Mouse (Mus musculus) cerebellum, postnatal 36 days (tissue): ENCODE measurements around the gene Nectin1.
A peak's percentile ranks its signal among the peaks of the same experiment; 100 is the strongest.

ENCODE experiments used
- DNase-seq, 2 experiments: peaks; one replicate each; pipeline ENCODE4 v3.0.0; 2021 to 2022; ENCODE audit warnings: mixed read lengths in 2 of 2

The Nectin1 gene

GRCm38 (mm10) chr9:43768779-43769178 is 25.0 kb downstream of the Nectin1 start:
- no peak for DNase-seq

- DNase-seq: no peak
Measured at GRCm38 (mm10) chr9:43769228-43769627, 25.4 kb downstream of the Nectin1 start.

- no peak for DNase-seq
Measured at GRCm38 (mm10) chr9:43769940-43770339, 26.2 kb downstream of the Nectin1 start.

- no peak for DNase-seq
Measured at GRCm38 (mm10) chr9:43771041-43771440, 27.3 kb downstream of the Nectin1 start.

- DNase-seq: no peak
Measured at GRCm38 (mm10) chr9:43772460-43772859, 28.7 kb downstream of the Nectin1 start.

DNA sequence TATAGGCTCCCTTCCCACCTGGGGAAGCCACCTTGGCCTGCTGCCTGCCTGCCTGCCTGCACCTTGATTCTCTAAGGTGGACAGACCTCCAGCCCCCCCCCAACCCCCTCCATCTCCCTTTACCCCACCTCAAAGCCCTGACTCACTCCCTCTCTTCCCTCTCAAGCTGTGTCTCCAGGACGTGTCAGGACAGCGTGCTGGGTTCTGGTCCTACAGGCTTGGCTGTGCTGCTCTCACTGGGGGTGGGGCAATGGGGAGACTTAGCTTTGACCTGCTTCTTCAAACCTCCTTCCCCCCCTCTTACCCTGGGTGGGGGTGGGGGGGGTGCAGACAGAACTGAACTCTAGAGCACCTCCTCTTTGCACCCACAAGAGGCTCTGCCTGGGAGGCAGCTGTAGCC is 29.7 kb downstream of the Nectin1 start:
- DNase-seq: no peak

DNA sequence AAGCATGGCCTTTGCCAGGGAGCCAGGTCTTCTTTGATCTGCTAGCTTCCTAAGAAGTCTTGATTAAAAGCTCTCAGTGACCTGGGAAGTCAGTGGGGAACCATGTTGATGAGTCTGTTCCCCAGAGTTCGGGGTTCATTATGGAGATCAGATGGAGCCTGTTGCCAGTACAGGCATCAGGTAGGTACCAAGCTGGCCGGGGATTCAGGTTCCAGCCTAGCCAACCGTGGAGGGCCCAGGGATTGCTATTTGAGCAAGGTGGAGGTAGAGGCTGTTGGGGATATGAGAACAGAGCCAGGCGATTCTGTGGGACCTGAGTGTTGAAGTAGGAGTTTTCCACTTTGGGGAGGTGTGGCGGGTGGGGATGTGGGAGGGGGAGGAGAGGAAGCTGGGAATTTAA is 30.6 kb downstream of the Nectin1 start:
- DNase-seq: no peak

- DNase-seq: no peak
Measured at GRCm38 (mm10) chr9:43776231-43776630, 32.4 kb downstream of the Nectin1 start.

DNA sequence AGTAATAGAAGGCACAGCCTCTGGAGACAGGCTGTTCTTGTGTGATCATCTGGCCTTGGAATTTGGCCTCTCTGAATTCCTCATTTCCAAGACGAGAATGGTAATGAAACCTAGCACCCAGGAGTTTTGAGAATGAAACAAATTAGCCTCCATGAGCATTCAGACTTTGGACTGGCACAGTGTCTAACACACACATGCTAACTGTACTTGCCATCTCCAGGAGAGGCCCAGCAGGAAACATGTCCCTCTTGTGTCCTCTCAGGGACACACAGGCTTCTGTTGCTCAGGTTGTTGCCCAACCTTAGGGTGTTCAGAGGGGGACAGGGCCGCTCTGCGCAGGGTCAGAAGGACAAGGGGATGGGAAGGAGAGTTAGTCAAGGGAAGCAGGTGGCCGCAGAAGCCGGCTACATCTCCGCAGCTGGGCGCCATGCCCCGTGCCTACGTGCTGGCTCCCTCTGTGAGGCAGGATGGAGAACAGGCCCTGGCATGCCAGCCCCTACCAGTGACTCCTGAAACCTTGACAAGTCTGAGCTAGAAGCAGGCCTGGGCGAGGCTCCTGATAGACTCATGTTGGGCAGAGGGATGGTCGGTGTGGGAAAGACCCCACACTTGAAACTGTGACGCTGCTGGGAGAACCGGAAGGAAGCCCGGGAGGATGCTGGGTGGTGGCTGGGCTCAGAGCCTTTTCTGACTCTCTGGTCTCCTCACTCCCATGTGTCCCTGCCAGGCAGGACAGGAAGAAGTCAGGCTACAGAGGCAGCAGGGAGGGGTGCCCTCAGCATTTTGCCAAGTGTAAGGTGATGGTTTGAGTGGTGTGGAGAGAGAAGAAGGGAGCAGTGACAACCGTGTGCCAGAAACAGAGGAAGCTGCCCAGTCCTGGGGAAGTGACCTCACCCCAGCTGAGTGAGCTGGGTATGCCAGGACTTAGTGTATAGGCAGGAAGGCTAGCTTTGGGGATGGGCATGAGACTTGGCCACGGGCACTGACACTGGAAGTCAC is 33.9 kb downstream of the Nectin1 start:
- peak; percentile 51 for DNase-seq

- no peak for DNase-seq
Measured at GRCm38 (mm10) chr9:43780883-43781282, 37.1 kb downstream of the Nectin1 start.

GRCm38 (mm10) chr9:43782401-43782800 is 38.6 kb downstream of the Nectin1 start:
- no peak for DNase-seq

GRCm38 (mm10) chr9:43783959-43784358 is 40.2 kb downstream of the Nectin1 start:
- no peak for DNase-seq

GRCm38 (mm10) chr9:43784841-43785240 is 41.1 kb downstream of the Nectin1 start:
- DNase-seq: no peak

DNA sequence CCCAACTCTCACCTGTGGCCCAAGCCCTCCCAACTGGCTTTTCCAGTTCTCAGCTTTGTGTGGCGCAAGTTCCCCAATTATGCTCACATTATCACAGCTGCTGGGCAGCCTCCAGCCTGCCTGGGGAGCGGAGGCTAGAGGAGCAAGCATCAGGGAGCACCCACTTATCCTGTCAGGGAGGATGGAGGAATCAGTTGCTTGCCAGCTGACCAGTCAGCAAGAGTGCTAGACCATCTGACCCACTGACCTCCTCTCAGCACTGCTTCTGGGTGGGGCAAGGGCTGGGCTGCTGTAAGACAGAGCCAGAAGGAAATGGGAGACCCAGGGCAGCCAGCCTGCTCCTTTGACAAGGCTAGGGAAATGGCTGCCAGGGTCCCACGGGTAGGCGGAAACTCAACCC is 43.8 kb downstream of the Nectin1 start:
- no peak for DNase-seq

- DNase-seq: no peak
Measured at GRCm38 (mm10) chr9:43792681-43793080, 48.9 kb downstream of the Nectin1 start.

- DNase-seq: no peak
Measured at GRCm38 (mm10) chr9:43793411-43793810, 49.6 kb downstream of the Nectin1 start.

GRCm38 (mm10) chr9:43796031-43796430 is 52.2 kb downstream of the Nectin1 start:
- DNase-seq: no peak

DNA sequence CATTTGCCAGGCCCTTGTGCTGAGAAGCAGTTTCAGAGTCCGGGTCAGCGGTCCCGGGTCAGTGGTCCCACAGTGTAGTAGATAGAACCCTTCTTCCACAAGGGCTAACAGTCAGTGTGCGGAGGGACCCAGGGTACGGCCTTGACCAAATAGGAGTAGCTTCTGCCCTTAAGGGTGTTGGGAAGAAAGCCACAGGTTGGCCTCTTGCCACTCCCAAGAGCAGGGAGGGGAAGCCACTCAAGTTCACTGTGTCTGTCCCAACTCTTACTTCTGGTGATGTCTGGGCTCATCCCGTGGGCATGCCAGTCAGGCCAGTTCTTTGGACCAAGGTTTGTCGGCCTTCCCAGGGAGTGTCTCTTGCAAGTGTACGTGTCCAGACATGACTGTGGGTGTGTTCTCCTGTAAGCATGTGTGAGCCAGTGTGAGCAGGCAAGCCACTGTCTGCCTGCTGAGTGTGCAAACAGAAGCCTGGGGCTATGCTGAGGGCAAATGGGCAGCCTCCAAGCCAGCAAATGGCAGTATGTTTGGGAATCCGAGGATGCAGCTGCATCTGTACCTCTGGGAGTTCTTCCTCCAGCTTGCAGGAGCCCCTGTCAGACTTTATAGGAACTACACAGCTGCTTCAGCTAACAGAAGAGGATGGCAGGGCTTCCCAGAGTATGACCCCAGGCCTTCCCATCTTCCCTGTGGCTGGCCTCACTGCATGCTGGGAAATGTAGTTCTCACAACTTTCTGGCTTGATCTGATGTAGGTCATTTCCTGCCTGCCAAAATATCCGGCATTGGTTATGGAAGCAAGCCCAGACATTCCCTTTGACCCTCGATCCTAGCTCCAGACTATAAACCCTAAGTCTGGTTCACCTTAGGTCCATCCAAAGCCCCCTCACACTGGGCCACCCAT is 53.3 kb downstream of the Nectin1 start:
- no peak for DNase-seq

GRCm38 (mm10) chr9:43797746-43798145 is 54.0 kb downstream of the Nectin1 start:
- no peak for DNase-seq

DNA sequence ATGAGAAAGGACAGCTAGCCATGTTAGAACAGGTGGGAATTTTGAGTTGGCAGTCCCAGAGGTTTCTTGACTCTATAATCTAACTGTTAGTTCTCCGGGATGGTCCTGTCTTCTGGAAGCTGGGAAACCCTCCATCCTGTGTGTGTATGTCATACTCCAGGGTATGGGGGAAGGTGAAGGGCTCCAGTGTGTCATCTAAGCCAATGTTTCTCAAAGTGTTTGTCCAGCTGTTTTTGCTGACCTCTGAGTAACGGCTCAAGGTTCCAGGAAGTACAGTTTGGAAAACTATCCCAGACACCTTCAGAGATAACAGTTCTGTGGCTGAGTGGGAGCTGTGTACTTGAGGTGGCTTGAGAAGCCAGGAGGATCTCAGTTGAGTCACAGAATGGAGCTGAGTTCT is 56.7 kb downstream of the Nectin1 start:
- DNase-seq: no peak

GRCm38 (mm10) chr9:43801911-43802310 is 58.1 kb downstream of the Nectin1 start:
- peak; percentile 75 to 80 for DNase-seq

DNA sequence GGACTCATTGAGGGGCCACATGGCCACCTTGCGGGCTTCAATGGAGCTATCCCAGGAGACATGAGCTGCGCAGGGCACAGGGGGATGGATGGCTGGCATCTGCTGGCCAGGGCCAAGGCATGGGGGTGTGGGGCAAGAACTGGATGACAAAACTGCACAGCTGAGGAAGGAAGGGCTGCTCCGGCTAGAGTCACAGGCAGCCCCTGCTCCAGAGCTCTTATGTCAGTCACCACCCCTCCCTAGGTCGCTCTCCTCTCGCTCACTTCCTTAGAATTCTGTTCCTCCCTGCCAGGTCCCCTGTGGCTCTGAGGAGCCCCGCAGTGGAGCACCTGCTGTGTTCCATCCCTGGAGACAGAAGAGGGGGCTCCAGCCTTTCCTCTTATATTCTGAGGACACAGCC is 63.8 kb downstream of the Nectin1 start:
- no peak for DNase-seq

DNA sequence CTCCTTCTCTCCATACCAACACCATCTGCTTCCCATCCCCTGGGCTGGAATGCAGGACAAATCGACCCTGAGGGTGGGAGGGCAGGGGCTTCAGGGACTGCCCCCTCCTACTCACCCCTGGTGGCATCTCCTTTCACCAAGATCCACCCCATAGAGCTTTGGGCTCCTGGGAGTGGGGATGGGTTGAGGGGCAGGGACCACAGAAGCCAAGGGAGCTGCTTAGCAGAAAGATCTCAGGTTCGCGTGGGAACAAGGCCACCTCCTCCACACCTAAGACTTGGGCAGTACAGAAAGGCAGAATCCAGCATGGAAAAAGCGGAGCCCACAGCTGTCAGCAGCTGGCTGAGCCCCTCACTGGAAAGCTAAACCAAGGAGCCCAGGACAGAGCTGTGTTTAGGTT is 64.3 kb downstream of the Nectin1 start:
- DNase-seq: no peak

GRCm38 (mm10) chr9:43808546-43808945 is 64.8 kb downstream of the Nectin1 start:
- DNase-seq: no peak
